Mouse (Mus musculus) heart, embryonic 15.5 days (tissue): Measurements from ENCODE around the gene Ano4. TPM values are rescaled to one million over a fixed set of nuclear protein-coding genes. Genes with fewer than 3 reads are reported as not detected.

Source experiments
- ATAC-seq: fragments of 200-750 bp; cut with Nextera tagmentation; replicated peaks from 2 replicates; pipeline ENCODE4 v1.8.0; 2017; ENCODE audit warnings: low read depth, moderate TSS enrichment; ENCODE audit not compliant: insufficient number of reproducible peaks, insufficient read depth, low FRiP score
- H3K27ac ChIP-seq: fragments of 300-500 bp; sonication (generic); 2 replicates; pipeline ENCODE4 v1.5.1; 2015; ENCODE audit warnings: mild to moderate bottlenecking, inconsistent platforms
- H3K27me3 ChIP-seq: fragments of 300-500 bp; sonication (generic); 2 replicates; pipeline ENCODE4 v1.6.1; 2015; ENCODE audit warnings: inconsistent platforms
- H3K36me3 ChIP-seq: fragments of 300-500 bp; sonication (generic); 2 replicates; pipeline ENCODE4 v1.6.1; 2015; ENCODE audit warnings: mild to moderate bottlenecking, inconsistent platforms
- H3K4me1 ChIP-seq: fragments of 300-500 bp; sonication (generic); replicated peaks from 2 replicates; pipeline ENCODE4 v1.6.1; 2015; ENCODE audit warnings: inconsistent platforms
- H3K4me2 ChIP-seq: fragments of 300-500 bp; sonication (generic); 2 replicates; pipeline ENCODE4 v1.6.1; 2015; ENCODE audit warnings: inconsistent platforms, mild to moderate bottlenecking, moderate library complexity
- H3K4me3 ChIP-seq: fragments of 300-500 bp; sonication (generic); 2 replicates; pipeline ENCODE4 v1.5.1; 2015; ENCODE audit warnings: mild to moderate bottlenecking, inconsistent platforms
- H3K9ac ChIP-seq: fragments of 300-500 bp; sonication (generic); 2 replicates; pipeline ENCODE4 v1.6.1; 2015; ENCODE audit warnings: mild to moderate bottlenecking, inconsistent platforms
- H3K9me3 ChIP-seq: fragments of 300-500 bp; sonication (generic); replicated peaks from 2 replicates; pipeline ENCODE4 v1.6.1; 2016; ENCODE audit warnings: inconsistent platforms
- WGBS: fragments of 180-500 bp; shearing (Covaris S2); methylation state at CpG from one replicate; pipeline ENCODE4 v1.1.7; 2015; ENCODE audit warnings: mixed read lengths; 5-methylcytosine and 5-hydroxymethylcytosine counted together
- polyA plus RNA-seq: library from polyadenylated mRNA; unstranded; fragments of >200 nt; fragmentation: Nextera tagmentation; extraction: Ambion mirVana; gene quantifications from 2 replicates; pipeline ENCODE4 v1.2.1, GENCODE M21; 2015

Gene Ano4
- polyA plus RNA-seq, 1 experiment from 2014 or later = 2.9 TPM

DNA sequence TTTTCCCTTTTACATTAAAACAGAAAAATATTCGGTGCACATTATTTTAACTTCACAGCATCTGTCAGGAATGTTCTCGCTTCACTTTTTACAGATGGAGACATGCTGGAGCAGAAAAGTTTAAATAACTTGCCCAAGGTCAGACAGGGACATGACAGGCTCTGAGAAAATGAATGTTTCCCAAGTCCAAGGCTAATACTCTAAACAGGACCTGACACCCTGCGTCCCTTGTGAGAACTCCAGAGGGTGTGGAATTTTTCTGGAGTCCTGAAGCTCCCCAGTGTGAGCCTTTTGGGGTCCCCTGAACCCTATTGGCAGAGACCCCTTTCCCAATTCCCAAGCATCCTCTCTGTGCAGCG is 451 bp downstream of the Ano4 start:
- 12% methylated on average over 4 of the region's 4 CpGs for WGBS
- ATAC-seq = 0 out of 2 replicates have a peak, but pooled peaks have one; percentile 9

DNA sequence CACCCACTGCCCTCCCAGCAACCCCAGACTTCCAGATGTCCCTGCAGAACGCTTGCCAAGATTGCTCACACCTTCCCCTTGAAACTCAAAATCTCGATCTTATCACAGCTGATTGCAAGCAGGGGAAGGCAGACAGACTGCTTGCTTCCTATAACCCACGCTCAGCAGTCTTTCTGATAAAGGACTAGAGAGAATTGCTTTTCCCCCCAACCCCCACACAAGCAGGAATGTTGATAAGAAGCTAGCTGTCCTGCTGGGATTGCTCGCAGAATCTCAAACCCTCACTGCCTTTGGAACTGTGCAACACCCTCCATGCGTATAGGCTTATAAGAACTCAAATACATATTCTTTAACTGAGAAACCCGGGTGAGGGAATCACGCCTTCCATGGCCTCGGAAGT is 846 bp downstream of the Ano4 start:
- H3K27me3 ChIP-seq = no peaks in the 10 kb centered on the region
- no peaks in the 10 kb centered on the region for H3K36me3 ChIP-seq
- H3K9ac ChIP-seq = no peak overlapping the region; the same call in 1 of the 2 replicates
- H3K9me3 ChIP-seq = no peaks in the 10 kb centered on the region
- no peak; the same call in 1 of the 2 replicates for ATAC-seq
- H3K27ac ChIP-seq = peak overlapping the region; percentile 76
- peaks cover 26% of the 10 kb centered on the region for H3K4me1 ChIP-seq
- peak overlapping the region; percentile 69 for H3K4me3 ChIP-seq
- WGBS = 5% methylated on average over 8 of the region's 8 CpGs
- peak overlapping the region; percentile 93 for H3K4me2 ChIP-seq

More for the DNA sequence above, 451 bp downstream of the Ano4 start:
- Histone ChIP-seq H3K4me3 (peak overlapping the region; percentile 69), H3K9me3 (no peaks in the 10 kb centered on the region), H3K4me2 (peak overlapping the region; percentile 93), H3K4me1 (peaks cover 26% of the 10 kb centered on the region), H3K27me3 (no peaks in the 10 kb centered on the region), H3K9ac (peak overlapping the region; percentile 66), H3K36me3 (no peaks in the 10 kb centered on the region), H3K27ac (peak overlapping the region; percentile 76)

DNA sequence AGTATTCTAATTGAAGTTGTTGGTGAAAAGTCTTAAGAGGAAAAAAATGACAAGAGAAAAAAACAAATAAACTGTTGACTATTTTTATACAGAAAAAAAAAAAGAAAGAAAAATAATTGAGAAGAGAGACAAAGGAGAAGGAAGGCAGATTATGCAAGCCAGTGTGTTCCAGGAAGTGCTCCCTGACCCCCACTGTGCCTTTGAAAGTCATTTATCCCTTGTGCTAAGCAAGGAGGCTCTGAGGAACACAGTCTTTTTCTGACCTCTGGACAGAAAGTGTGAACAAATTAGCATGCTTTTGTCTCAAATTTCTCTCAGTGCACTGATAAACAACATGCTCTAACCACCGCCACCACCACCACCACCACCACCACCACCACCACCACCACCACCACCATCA is 14.3 kb downstream of the Ano4 start:
- no peak for ATAC-seq
- H3K27ac ChIP-seq = no peak overlapping the region
- 67% methylated on average over 1 of the region's 1 CpGs for WGBS
- H3K27me3 ChIP-seq = no peaks in the 10 kb centered on the region
- no peaks in the 10 kb centered on the region for H3K36me3 ChIP-seq
- no peak overlapping the region for H3K4me2 ChIP-seq
- H3K4me1 ChIP-seq = no peaks in the 10 kb centered on the region
- no peaks in the 10 kb centered on the region for H3K9me3 ChIP-seq
- H3K9ac ChIP-seq = no peak overlapping the region
- no peak overlapping the region for H3K4me3 ChIP-seq

DNA sequence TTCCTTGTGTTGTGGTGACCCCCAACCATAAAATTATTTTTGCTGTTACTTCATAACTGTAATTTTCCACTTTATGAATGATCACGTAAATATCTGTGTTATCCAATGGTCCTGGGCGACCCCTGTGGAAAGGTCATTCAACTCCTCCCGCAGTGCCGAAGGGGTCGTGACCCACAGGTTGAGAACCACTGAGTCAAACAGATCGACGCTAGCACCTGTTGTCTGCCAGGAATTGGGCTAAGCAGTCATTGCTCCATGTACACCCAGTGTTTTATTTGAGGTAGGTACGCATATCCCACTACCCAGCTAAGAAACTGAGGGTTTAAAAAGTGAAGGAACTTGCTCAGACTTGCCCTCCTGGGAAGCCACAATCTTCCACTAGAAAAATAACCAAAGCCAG is 14.8 kb downstream of the Ano4 start:
- no peak overlapping the region for H3K4me2 ChIP-seq
- H3K9me3 ChIP-seq = no peaks in the 10 kb centered on the region
- H3K4me3 ChIP-seq = no peak overlapping the region
- no peak overlapping the region for H3K9ac ChIP-seq
- H3K36me3 ChIP-seq = no peaks in the 10 kb centered on the region
- no peak for ATAC-seq
- no peaks in the 10 kb centered on the region for H3K4me1 ChIP-seq
- 80% methylated on average over 8 of the region's 8 CpGs for WGBS
- H3K27me3 ChIP-seq = no peaks in the 10 kb centered on the region
- no peak overlapping the region for H3K27ac ChIP-seq

DNA sequence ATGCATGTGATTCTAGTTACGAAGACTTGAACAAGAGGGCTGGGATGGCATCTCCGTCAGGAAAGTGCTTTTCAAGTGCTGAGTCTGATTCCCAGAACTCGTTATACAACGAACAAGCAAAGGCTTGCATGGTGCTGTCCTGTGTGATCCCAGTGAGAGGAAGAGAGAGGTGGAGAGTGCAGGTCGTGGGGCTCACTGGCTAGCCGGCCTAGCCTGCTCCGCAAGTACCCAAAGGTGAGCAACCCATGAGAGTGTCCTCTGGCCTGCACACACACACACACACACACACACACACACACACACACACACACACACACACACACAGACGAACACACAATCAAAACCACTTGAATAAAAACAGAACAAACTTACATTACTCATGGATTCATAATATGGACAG is 15.7 kb downstream of the Ano4 start:
- Histone ChIP-seq H3K27me3 (no peaks in the 10 kb centered on the region), H3K4me1 (no peaks in the 10 kb centered on the region), H3K27ac (no peak overlapping the region), H3K4me2 (no peak overlapping the region), H3K36me3 (no peaks in the 10 kb centered on the region), H3K9me3 (no peaks in the 10 kb centered on the region), H3K9ac (no peak overlapping the region), H3K4me3 (no peak overlapping the region)
- WGBS = 71% methylated on average over 8 of the region's 8 CpGs
- ATAC-seq = no peak

DNA sequence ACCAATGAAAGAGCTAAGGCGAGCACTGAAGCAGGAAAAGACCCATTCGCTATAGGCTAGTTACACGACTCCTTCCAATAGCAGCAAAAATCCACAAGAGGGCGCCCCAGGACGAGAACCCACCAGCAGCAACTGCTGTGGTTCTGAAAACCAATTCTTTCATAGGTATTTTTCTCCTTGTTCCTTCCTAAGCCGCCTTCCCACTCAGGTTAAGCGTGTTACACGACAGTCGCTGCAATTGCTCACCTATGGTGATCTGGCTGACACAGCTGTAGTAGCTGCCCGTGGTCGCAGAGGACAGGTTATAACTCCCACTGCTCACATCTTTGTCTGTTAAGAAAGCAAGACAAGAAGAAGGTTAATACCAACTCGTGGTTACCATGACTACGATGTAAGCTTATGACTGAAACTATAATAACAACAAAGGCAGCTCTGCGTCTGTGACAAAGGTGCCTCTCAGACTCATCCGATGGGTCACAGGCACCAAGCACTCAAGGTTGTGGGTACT is 17.5 kb downstream of the Ano4 start:
- ATAC-seq = no peak
- no peaks in the 10 kb centered on the region for H3K4me1 ChIP-seq

DNA sequence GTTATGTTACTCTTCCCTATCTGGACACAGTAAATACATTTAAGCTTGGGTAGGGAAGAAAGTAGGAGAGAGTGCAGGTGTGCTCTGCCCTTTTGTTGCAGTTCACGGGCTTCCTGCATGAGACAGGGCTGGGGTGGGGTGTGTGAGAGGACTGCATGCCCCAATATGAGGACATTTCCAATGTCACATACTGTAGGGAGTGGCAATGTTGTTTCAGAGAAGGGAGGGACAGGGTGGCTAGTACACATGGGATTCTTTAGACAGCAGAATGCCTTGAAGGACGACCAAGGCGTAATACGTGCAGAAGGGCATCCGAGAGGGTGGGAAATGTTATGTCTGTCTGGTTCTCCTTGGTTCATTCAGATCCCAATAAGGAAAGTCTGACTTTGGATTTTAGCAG is 18.2 kb downstream of the Ano4 start:
- Histone ChIP-seq H3K27me3 (no peaks in the 10 kb centered on the region), H3K9me3 (no peaks in the 10 kb centered on the region), H3K4me3 (no peak overlapping the region), H3K4me1 (no peaks in the 10 kb centered on the region), H3K9ac (no peak overlapping the region), H3K4me2 (no peak overlapping the region), H3K27ac (no peak overlapping the region), H3K36me3 (no peaks in the 10 kb centered on the region)
- no peak for ATAC-seq
- WGBS = 91% methylated on average over 5 of the region's 5 CpGs

More for the DNA sequence above, 17.5 kb downstream of the Ano4 start:
- Histone ChIP-seq H3K9me3 (no peaks in the 10 kb centered on the region), H3K27ac (no peak overlapping the region), H3K36me3 (no peaks in the 10 kb centered on the region), H3K27me3 (no peaks in the 10 kb centered on the region), H3K9ac (no peak overlapping the region), H3K4me2 (no peak overlapping the region), H3K4me3 (no peak overlapping the region)
- WGBS = 32% methylated on average over 15 of the region's 15 CpGs

DNA sequence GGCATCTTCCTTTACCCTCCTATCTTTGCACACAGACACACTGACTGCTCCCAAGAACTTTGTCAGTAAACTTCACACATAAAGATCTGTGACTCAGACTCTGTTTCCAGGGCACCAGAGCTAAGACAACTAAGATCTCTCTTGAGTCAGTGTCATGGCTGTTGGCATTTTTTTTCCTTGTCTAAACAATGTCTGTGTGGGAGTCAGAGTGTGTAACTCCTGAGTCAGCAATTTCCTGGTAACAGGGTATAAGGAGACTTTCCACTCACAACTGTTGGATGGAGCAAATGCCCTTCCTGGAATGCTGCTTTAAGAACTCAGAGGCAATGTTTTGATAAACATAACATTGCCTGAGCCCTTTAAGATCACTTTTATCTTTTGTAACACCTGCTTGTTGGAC is 37.0 kb downstream of the Ano4 start:
- ATAC-seq = no peak
- Histone ChIP-seq H3K4me2 (no peak overlapping the region), H3K36me3 (no peaks in the 10 kb centered on the region), H3K27ac (no peak overlapping the region), H3K4me1 (no peaks in the 10 kb centered on the region), H3K9me3 (no peaks in the 10 kb centered on the region), H3K4me3 (no peak overlapping the region), H3K9ac (no peak overlapping the region), H3K27me3 (no peaks in the 10 kb centered on the region)

DNA sequence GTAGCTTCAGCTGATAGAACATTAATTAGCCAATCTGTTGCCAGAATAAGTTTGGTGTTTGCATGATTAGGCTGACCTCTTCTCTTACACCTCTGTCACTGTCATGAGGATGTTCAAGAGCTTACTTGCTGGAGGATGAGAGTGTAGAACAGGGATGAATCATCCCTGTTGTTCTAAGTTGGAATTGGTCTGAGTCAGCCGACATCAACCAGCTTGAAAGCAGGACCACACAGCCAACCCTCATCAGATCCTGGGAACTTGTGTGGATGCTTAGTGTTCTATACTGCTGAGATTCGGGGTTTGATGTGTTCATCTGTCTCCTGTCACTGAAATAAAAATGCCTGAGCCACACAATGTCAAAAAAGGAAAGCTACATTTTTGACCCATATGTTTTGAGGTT is 44.2 kb downstream of the Ano4 start:
- no peaks in the 10 kb centered on the region for H3K27me3 ChIP-seq
- ATAC-seq = no peak
- H3K9ac ChIP-seq = no peak overlapping the region
- H3K27ac ChIP-seq = no peak overlapping the region
- no peak overlapping the region for H3K4me3 ChIP-seq
- no peaks in the 10 kb centered on the region for H3K9me3 ChIP-seq
- 57% methylated on average over 2 of the region's 2 CpGs for WGBS
- no peaks in the 10 kb centered on the region for H3K4me1 ChIP-seq
- H3K4me2 ChIP-seq = no peak overlapping the region
- no peaks in the 10 kb centered on the region for H3K36me3 ChIP-seq

DNA sequence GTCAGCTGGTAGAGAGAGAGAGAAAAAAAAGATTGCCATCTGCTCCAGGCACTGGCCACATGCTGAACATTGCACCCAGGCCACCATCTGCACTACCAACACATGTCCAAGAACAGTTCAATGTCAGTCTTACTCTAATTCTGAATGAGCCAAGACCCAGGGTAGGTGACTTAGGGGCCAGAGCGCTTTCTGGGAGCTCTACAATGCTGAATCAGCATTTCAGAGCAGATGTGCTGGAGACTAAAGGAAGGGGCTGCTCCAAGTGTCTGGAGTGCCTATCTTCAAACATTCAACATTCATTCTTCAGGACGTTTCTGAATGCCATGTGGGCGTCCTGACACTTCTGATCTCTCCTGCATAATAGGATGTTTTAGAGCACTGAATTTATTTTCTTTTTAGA is 51.8 kb downstream of the Ano4 start:
- WGBS = 64% methylated on average over 3 of the region's 3 CpGs
- H3K4me2 ChIP-seq = no peak overlapping the region
- no peak overlapping the region for H3K9ac ChIP-seq
- no peaks in the 10 kb centered on the region for H3K27me3 ChIP-seq
- no peaks in the 10 kb centered on the region for H3K4me1 ChIP-seq
- no peak overlapping the region for H3K4me3 ChIP-seq
- no peak overlapping the region for H3K27ac ChIP-seq
- no peaks in the 10 kb centered on the region for H3K9me3 ChIP-seq
- no peak for ATAC-seq
- no peaks in the 10 kb centered on the region for H3K36me3 ChIP-seq

DNA sequence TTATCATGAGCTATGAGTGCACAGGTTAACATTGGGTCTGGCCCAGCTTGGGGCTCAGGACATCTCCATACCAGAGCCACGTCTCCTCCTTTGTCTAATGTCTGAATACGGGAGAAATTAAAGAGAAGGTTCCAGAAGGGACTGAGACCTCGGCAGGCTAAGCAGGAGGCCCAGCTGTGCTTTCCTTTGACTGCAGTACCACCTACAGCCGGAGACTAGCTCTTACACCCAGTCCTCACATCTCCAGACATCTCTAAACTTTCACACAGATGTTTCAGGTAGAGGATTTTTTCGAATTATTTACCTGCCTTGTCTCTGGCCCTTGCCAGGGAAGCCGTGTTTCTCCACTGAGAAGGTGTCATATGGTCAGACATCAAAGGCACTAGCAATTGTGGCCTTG is 53.9 kb downstream of the Ano4 start:
- no peaks in the 10 kb centered on the region for H3K4me1 ChIP-seq
- ATAC-seq = no peak
- H3K4me3 ChIP-seq = no peak overlapping the region
- H3K4me2 ChIP-seq = no peak overlapping the region
- no peaks in the 10 kb centered on the region for H3K36me3 ChIP-seq
- no peak overlapping the region for H3K9ac ChIP-seq
- WGBS = 68% methylated on average over 6 of the region's 6 CpGs
- no peaks in the 10 kb centered on the region for H3K27me3 ChIP-seq
- H3K27ac ChIP-seq = no peak overlapping the region
- H3K9me3 ChIP-seq = no peaks in the 10 kb centered on the region

DNA sequence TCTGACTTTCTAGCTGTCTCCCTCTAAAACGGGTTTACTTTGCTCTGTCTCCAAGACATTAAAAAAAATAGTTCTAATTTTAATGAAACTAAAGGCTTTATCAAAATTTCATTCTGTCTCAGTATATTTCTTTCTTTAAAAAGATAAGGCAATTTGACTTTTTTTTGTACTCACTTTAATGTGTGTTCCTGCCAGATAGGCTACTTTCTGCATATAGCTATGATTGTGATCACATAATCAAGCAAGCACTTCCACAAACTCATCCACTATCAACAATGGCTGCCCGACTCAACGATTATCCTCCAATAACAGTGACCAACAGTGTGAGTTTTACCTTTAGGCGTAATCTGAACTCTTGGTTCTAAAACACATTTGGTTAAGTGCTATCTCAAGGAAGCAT is 55.3 kb downstream of the Ano4 start:
- Histone ChIP-seq H3K9ac (no peak overlapping the region), H3K27ac (no peak overlapping the region), H3K9me3 (no peaks in the 10 kb centered on the region), H3K4me1 (no peaks in the 10 kb centered on the region), H3K36me3 (no peaks in the 10 kb centered on the region), H3K4me2 (no peak overlapping the region), H3K27me3 (no peaks in the 10 kb centered on the region), H3K4me3 (no peak overlapping the region)
- no peak for ATAC-seq
- WGBS = 74% methylated on average over 4 of the region's 4 CpGs
